ENCODE assay signal across 20 mouse cellular contexts in genomic region chr13:44465567-44465966, GRCm38 (mm10).
DNase-seq lines count a peak whose midpoint lies in the region; ATAC-seq and TF ChIP-seq lines count a peak whose summit lies in the region.
"Had no signal": no experiment of that assay in that cellular context is flagged by ENCODE, and none has a peak within 500 bp of the region (broad histone marks: within the 10 kb centered on the region; RNA-seq: fewer than 3 reads in every experiment).

No protein-coding gene starts in this region.

- H3K36me3 ChIP-seq in midbrain, postnatal 0 days (ENCODE audit: insufficient read depth, low read length) = no peaks in the 10 kb centered on the region
- no peaks in the 10 kb centered on the region for H3K36me3 ChIP-seq in midbrain, embryonic 15.5 days (replicated peaks)
- H3K36me3 ChIP-seq: embryonic facial prominence, embryonic 12.5 days; forebrain, embryonic 12.5 days; hindbrain, embryonic 12.5 days; midbrain, embryonic 12.5 days had no signal

- no peaks in the 10 kb centered on the region for H3K4me1 ChIP-seq in midbrain, postnatal 0 days (ENCODE audit: insufficient read depth, low read length)
- no peaks in the 10 kb centered on the region for H3K4me1 ChIP-seq in midbrain, embryonic 15.5 days
- peaks cover 8% of the 10 kb centered on the region for H3K4me1 ChIP-seq in cerebellum, adult 2 months (ENCODE audit: control insufficient read depth, insufficient read depth, low read length)
- H3K4me1 ChIP-seq: forebrain, embryonic 12.5 days; hindbrain, embryonic 12.5 days; midbrain, embryonic 12.5 days had no signal

- no peak overlapping the region for H3K27ac ChIP-seq in midbrain, postnatal 0 days (ENCODE audit: low read depth, low read length)
- no peak overlapping the region for H3K27ac ChIP-seq in midbrain, embryonic 15.5 days
- H3K27ac ChIP-seq in cerebellum, adult 2 months (ENCODE audit: insufficient read depth, low read length) = no peak overlapping the region
- H3K27ac ChIP-seq: embryonic facial prominence, embryonic 12.5 days; forebrain, embryonic 12.5 days; gastrocnemius, adult 2 months; hindbrain, embryonic 12.5 days; midbrain, embryonic 12.5 days had no signal

- no peak overlapping the region for H3K4me3 ChIP-seq in midbrain, postnatal 0 days (ENCODE audit: low read depth, low read length)
- no peak overlapping the region for H3K4me3 ChIP-seq in midbrain, embryonic 15.5 days
- H3K4me3 ChIP-seq in cerebellum, adult 2 months (replicated peaks; ENCODE audit: insufficient read depth, low read depth, low read length) = no peak overlapping the region
- H3K4me3 ChIP-seq: embryonic facial prominence, embryonic 12.5 days; forebrain, embryonic 12.5 days; gastrocnemius, adult 2 months; hindbrain, embryonic 12.5 days; midbrain, embryonic 12.5 days had no signal

- H3K4me2 ChIP-seq in midbrain, postnatal 0 days (ENCODE audit: low read depth, low read length, poor library complexity, severe bottlenecking) = no peak overlapping the region
- H3K4me2 ChIP-seq in midbrain, embryonic 15.5 days = no peak overlapping the region
- H3K4me2 ChIP-seq: embryonic facial prominence, embryonic 12.5 days; forebrain, embryonic 12.5 days; heart, embryonic 11.5 days; hindbrain, embryonic 12.5 days; midbrain, embryonic 12.5 days had no signal

- H3K9ac ChIP-seq in midbrain, postnatal 0 days (replicated peaks; ENCODE audit: low read length, poor library complexity, severe bottlenecking) = no peak overlapping the region
- no peak overlapping the region for H3K9ac ChIP-seq in midbrain, embryonic 15.5 days
- H3K9ac ChIP-seq: embryonic facial prominence, embryonic 12.5 days; forebrain, embryonic 12.5 days; hindbrain, embryonic 12.5 days; liver, postnatal 0 days; midbrain, embryonic 12.5 days had no signal

- TF ChIP-seq POLR2A in cerebellum, adult 2 months (IDR thresholded peaks at IDR 0.05; ENCODE audit: borderline replicate concordance, insufficient read depth, low read length) = no peak

- 83% methylated on average over 7 of the region's 7 CpGs for WGBS in midbrain, postnatal 0 days
- 90% methylated on average over 7 of the region's 7 CpGs for WGBS in midbrain, embryonic 15.5 days
- 15% methylated on average over 7 of the region's 7 CpGs for WGBS in cerebellum, adult 2 months

- ATAC-seq in midbrain, postnatal 0 days (ENCODE audit: low FRiP score) = no peak
- ATAC-seq in midbrain, embryonic 15.5 days (replicated peaks) = no peak
- ATAC-seq in frontal cortex, adult (ENCODE audit: low TSS enrichment) = no peak
- ATAC-seq: liver, postnatal 0 days had no signal

- H3K9me3 ChIP-seq in midbrain, postnatal 0 days (ENCODE audit: low read length) = no peaks in the 10 kb centered on the region
- no peaks in the 10 kb centered on the region for H3K9me3 ChIP-seq in midbrain, embryonic 15.5 days
- H3K9me3 ChIP-seq: embryonic facial prominence, embryonic 12.5 days; hindbrain, embryonic 12.5 days had no signal

- H3K27me3 ChIP-seq in midbrain, postnatal 0 days (ENCODE audit: insufficient read depth, low read length) = no peaks in the 10 kb centered on the region
- H3K27me3 ChIP-seq in midbrain, embryonic 15.5 days (replicated peaks) = no peaks in the 10 kb centered on the region
- no peaks in the 10 kb centered on the region for H3K27me3 ChIP-seq in cerebellum, adult 2 months (ENCODE audit: control insufficient read depth, insufficient read depth, low read length)
- H3K27me3 ChIP-seq: embryonic facial prominence, embryonic 12.5 days; forebrain, embryonic 12.5 days; hindbrain, embryonic 12.5 days had no signal

- TF ChIP-seq CTCF in midbrain, postnatal 0 days (IDR thresholded peaks at IDR 0.05) = no peak
- no peak for TF ChIP-seq CTCF in cerebellum, adult 2 months (IDR thresholded peaks at IDR 0.05; ENCODE audit: borderline replicate concordance, insufficient read depth, low read depth, low read length)

- peak; percentile 85 for DNase-seq in midbrain, postnatal 0 days (ENCODE audit: low spot score)
- DNase-seq in cerebellum, adult 2 months = peak; percentile 43 to 71
- DNase-seq in cerebellum, postnatal 25 days = peak; percentile 56 to 64
- DNase-seq in thymus, postnatal 4 days = no peak
- DNase-seq in adrenal gland, adult 18-20 months (ENCODE audit: low spot score in 2 of 2) = no peak
- DNase-seq: adrenal gland, adult 8-10 months; gastrocnemius, adult 2 months; heart, postnatal 14 days; kidney, adult 2 months; kidney, postnatal 10 days; liver, postnatal 0 days; right cerebral cortex, postnatal 25 days; thymus, postnatal 14 days had no signal

Comparison
In these comparisons a context has a peak if more than half of its experiments do, and no peak if none do; other contexts are left out.
1. DNase-seq: peak in midbrain, postnatal 0 days (single experiment), cerebellum, adult 2 months (2 of 2) and cerebellum, postnatal 25 days (2 of 2); none in thymus, postnatal 4 days (single experiment) and adrenal gland, adult 18-20 months (0 of 2).